Mouse (Mus musculus) frontal cortex, adult (tissue): ENCODE data around the gene Noto.

Experiments used
- ATAC-seq: cut with Nextera tagmentation; 2 replicates; pipeline ENCODE4 v1.9.2; 2017; ENCODE audit warnings: mild to moderate bottlenecking, moderate library complexity, mixed read lengths; ENCODE audit not compliant: low TSS enrichment

Noto gene

DNA sequence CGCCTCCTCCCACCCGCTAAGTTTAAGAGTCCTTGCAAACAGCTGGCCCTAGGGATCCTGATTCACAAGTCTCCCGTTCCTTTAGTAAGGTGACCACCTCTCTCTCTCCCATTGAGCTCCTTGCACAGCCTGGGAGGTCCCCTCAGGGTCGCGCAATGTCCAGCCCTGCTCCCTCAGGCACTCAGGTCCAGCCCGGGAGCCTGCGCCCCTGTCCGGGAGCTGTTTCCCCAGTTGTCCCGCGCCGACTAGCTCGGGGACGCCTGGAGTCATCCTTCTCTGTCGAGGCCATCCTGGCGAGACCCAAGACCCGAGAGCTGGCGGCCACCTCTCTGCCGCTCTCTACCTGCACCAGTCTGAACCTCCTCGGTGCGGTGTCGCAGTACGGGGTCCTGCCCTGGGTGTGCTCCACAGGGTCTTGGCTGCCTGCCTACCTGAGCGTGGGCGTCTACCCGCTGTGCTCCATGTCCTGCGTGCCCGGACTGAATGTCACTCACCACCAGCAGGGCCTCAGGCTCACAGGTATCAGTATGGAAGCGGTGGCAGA lies at the start of gene Noto:
Noto (plus strand) TSS at position 51 of the 544 bp plus-strand sequence.
- no peak for ATAC-seq

DNA sequence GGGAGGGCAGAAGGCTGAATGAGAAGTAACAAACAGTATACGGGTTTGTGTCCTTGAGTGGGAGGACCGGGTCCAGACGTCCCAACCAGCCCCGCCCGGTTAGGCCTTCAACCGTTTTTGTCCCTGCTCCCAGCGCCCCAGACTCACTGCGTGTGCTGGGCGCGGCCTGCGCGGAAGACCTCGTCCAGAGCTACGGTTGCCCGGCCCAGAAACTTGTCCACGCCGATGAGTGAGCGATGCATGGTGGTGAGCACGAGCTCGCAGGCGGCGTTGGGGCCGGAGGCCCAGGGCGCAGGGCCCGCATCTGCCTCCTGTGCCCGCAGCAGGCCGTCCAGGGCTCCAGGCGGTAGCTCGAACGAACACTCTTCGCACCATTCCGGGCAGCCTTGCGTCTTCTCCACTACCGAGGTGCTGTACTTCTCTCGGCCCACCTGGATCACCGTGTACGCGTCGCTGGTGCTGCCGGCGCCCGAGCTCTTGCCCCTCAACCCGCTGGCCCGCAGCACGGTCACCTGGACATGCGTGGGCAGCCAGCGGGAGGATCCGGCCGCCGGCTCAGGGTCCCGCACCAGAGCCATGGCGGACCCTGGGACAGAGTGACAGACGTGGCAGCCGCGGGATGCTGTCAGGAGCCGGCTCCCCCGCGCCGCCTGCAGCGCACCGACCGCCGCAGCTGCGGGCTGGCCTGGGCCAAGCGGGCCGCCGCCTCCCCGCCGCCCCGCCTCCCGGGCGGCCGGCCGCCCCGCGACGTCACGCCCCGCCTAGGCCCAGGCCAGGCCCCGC lies 49.5 kb upstream of the Noto start, which contains the start of gene Rab11fip5:
Rab11fip5 (minus strand) TSS at position 684 of the 783 bp plus-strand sequence.
- ATAC-seq, result peak; percentile 21

DNA sequence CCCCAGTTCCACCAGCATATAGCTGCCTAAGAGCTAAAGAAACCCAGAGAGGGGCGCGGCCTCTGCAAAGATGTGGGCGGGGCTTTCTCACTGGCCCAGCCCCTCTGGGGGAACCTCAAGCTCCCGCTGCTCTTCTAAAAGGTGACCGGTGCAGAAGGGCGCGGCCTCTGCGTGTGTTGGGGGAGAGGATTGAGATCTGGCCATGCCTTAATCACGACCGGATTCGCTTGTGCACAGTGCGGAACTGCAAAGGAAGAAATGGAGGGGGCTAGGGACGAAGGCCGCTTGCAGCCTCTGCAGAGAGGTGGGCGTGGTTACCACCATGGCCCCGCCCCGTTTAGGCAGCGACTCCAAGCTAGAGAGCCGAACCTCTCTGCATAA lies 49.0 kb upstream of the Noto start:
- ATAC-seq, result peak; percentile 89

DNA sequence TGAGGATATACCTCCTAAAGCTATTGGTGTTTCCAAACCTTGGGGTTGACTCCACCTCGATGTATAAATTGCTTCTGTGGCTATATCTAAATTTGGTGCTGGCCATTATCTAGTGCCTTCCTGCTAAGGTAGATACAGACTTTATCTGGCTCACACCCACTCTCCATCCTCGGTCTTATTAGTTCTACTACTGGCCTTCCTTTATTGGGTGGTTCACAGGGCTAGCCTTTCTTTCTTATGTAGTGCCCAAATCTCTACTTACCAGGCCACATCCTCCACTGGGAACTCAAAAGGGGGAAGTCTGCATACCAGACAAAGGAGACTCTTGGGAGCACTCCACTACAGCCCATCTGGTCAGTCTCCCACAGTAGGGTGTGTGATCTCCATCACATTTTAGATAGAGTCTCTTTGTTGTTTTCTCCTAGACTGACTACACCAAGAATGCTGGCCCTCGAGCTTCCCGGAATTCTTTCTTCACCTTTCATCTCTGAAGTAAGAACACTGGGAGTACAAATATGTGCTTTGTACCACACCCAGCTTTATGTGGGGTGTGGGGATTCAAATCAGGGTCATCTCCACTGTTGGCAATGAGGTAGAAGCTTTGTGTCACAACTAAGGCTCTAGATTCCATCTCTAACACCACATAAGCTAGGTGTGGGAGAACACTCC lies 46.5 kb upstream of the Noto start:
- no peak for ATAC-seq

DNA sequence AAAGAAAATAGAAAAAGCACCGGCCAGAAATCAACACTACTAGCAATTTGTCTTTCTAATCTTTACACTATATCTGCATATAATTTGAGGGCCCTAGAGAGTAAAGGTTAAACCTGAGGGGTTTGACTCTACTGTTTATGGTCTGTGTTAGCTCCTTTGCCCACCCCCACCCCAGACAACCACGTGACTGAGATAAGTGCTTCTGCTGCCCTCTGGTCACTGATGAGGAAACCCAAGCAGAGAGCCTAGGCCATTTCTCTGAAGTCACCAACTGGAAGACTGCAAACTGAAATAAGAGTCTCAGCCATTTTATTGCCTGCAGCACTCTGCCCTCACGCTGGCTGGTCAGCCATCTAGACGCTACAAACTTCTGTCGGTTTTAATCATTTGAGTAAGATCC lies 45.8 kb upstream of the Noto start:
- ATAC-seq, result no peak

DNA sequence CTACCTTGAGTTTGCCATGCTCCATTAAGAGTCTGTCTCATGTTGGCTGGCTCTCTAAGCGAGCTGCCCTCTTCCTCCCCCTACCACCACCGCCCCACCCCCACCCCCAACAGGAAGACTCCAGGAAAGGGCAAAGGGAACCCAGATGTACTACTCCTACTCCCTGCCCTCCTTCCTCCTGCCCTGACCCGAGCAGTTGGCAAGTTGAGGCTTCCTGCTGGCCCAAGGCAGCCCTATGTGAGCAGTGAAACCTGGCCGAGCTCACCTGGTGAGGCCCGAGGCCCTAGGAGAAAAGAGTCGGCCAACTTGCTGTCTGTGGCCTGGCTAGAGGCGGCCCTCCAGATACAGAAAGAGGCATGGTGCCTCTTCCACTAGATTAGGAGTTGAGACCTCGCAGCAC lies 45.1 kb upstream of the Noto start:
- no peak for ATAC-seq

DNA sequence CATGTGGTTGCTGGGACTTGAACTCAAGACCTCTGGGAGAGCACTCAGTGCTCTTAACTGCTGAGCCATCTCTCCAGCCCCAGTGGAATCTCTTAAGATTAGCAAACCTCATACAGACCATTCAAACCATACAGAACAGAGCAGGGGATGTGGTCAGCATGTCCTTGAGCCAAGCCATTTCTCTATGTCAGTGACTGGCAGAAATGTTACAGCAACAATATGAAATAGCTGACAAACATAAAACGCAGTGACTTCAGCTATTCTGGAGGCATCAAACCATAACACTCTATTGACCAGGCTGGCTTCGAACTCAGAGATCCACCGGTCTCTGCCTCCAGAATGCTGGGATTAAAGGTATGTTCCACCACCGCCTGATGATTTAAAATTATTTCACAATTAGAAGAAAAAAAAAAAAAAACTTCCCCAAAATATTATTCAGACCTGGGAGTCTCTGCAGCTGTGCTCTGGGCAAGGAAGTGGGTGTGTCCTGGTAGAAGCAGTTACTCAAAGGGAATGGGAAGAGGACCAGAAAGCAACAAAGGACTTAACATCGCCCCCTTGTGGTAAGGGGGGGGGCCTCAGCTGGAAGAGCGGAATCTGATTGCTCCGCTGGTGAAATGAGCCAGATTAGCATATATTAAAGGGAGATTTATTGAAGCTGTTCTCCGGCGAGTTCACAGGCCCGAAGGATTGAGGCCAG lies 43.3 kb upstream of the Noto start:
- ATAC-seq, result peak; percentile 93

DNA sequence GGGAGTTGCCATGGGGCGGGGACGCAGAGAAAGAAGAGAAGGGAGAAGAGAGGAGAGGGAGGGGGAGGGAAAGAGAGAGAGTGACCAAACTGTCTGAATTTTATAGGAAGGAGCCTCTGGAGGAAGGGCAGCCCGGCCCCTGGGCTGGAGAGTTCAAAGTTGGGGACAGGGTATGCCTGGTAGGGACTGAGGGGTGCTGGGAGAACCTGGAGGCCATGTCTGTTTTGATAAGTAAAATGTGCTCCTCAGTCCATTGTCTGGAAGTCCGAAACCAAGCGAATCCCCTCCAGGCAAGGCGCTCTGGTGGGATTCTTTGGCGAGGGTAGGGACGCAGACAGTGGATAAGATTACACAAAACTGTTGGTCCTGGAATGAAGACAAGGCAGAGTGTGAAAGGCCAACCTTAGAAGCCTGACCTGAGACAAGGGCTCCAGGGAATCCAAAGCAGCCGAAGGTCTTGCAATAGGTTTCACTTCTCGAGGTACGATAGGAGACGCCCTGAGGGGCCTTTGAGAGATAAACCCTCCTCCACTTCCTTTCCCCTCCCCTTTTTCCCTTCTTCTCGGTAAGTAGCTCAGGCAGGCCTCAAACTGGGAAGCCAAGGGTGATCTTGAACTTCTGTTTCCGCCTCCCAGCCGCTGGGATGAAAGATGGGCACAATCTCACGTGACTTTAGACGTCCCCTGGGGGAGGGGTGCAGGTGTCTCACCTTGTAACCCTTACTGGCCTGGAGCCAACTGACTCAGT lies 42.6 kb upstream of the Noto start:
- no peak for ATAC-seq

DNA sequence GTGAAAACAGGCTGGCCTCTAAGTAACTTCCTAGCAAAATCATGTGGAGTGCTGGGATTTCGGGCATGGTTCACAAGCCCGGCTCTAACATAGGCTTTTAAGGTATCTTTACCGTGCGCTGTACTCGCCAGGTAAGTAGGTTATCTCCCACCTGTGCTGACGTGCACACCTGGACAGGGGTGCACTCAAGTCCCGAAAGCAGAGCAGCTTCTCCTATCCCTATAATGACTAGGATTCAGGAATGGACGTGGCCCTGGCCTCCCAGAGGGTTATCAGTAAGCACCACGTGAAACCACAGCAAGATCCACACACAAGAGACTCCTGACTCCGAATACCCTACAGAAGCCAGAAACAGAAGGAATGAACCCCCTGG lies 42.1 kb upstream of the Noto start:
- ATAC-seq, result no peak

DNA sequence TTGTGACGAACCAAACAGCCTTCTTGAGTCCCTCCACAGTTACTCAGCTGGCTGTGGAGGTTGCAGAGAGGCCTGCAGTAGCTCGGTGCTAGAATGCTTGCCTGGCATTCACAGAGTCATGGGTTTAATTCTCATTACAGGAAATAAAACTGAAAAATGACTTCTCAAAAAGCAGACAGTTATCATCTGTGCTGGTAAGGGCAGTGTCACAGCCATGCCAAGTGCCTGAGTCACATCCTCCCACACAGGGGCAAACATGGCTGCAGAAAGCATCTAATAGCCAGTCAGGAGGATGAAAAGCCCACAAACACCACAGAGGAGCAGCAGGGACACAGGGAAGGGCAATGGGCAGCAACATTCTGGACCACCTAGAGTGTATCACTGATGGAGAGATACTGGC lies 40.9 kb upstream of the Noto start:
- no peak for ATAC-seq

DNA sequence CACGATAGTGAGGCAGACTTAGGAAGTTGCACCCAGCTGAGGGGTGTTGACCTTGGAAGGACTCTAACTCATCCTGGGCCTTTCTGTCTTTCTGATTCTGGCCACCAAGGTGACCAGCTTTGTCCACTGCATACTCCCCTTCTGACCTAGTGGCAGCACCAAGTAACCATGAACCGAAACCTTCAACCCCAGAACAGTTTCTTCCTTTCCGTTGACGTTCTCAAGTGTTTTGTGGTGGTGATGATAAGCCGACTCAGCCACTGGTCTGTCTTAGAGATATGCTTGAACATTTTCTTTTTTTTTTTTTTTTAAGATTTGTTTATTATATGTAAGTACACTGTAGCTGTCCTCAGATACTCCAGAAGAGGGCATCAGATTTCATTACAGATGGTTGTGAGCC lies 35.1 kb upstream of the Noto start:
- no peak for ATAC-seq

DNA sequence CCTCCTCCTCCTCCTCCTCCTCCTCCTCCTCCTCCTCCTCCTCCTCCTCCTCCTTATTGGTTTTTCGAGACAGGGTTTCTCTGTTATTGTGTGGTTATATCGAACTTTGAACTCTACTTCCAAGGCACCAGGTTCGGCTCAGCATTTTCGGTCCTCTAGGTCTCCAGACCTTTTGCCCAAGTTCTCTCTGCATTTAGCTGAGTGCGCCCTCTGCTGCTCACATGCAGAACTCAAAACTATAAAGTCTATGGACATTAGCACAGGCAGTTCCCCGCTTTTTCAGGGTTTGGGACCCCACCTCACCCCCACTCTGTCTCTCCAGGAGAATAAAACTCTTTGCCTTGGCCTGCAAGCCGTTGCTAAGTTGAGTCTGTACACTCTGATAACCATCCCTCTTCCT lies 31.9 kb upstream of the Noto start:
- no peak for ATAC-seq

DNA sequence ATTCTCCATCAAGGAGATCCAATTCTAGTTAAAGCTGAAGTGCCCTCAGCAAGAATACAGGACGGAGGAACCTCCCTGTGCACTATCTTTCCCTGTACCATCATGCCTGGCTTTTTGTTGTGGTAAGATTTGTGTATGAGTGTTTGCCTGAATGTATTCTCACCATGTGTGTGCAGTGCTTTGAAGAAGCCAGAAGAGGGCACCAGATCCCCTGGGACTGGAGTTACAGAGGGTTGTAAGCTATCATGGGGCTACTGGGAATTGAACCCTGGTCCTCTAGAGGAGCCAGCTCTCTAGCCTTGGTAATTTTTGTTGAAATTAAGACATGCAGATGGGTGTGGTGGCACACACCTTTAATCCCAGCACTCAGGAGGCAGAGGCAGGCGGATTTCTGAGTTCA lies 28.3 kb upstream of the Noto start:
- ATAC-seq, result no peak

DNA sequence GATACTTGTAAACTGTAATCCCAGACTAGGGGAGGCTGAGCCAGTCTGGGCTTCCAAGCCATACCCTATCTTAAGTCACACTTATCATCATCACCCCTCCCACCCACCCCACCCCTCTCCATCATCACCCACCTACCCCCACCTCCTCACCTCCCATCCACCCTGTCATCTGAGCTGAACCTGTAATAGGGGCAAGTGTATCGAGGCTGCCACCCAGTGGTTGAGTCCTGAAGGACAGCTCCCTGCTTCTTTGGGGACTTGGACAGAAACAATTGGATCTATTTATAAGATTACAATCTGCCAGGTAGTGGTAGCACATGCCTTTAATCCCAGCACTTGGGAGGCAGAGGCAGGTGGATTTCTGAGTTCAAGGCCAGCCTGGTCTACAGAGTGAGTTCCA lies 26.5 kb upstream of the Noto start:
- ATAC-seq, result no peak

DNA sequence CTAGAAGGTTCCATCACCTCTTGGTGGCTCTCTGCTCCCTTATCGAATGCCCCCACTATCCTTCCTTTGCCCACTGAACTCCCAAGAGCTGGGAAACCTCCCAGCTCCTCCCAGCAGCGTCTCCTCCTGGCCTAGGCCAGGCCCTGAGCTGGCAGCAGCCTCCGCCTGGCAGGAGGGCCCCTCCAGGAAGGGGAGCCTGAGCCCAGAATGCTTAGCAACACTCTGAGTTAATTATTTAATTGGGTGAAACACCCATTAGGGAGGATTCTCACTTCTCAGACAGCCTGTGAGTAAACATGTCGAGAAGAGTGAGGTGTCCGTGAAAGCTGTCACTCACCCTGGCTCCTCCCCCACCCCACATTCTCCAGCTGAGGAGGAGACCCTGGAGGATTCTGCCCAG lies 24.0 kb upstream of the Noto start:
- no peak for ATAC-seq

DNA sequence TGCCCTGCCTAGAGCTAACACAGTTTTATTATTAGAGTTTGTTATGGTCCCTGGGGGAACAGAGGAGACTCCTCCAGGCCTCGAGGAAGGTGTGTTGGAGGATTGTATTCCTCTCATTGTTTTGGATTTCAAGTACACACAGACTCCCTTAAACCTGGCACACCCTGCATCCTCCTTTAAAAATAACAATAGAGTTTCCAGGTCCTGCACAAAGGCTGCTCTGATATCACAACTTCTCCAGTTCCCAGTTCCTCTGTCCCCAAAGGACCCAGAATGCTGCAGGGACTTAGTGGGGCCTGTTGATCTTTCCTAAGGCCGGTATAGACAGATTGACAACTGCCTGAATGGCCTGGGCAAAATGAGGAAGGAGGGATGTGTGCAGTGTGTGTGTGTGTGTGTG lies 21.1 kb upstream of the Noto start:
- no peak for ATAC-seq

DNA sequence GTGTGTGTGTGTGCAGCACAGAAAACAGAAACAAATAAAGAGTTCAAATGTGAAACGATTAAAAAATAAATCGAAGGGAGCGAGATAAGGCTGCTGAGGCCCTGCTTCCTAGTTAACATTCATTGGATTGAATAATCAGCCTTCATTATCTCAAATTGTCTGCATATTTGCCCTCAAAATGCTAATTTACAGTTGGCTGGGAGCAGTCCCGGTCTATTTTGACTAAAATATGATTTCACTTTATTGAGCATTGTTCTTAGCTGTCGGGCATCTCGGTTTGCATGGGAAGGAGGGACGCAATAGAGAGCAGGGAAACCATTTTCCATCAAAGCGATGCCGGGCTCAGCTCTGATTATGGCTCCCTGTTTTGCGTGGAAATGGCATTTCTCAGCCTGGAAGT lies 20.6 kb upstream of the Noto start:
- ATAC-seq, result no peak

DNA sequence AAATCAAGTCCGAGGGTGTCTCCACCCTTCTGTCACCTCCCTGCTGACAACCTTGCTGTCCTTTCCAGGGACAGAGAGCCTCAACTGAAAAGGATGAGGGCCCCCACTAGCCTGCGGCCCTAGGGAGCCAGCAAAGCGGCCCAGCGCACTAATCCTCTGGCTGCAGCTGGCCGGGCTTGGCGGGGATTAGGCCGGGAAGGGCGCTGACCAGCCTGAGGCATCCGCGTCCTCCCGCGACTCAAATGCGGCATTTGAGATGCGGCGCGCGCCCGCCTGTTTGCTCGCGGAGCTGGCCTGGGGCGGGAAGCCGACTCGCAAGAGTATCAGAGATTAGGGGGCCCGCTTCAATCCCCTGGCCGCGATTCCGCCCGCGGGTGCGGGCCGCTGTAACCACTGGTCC lies 14.7 kb upstream of the Noto start:
- ATAC-seq, result no peak

DNA sequence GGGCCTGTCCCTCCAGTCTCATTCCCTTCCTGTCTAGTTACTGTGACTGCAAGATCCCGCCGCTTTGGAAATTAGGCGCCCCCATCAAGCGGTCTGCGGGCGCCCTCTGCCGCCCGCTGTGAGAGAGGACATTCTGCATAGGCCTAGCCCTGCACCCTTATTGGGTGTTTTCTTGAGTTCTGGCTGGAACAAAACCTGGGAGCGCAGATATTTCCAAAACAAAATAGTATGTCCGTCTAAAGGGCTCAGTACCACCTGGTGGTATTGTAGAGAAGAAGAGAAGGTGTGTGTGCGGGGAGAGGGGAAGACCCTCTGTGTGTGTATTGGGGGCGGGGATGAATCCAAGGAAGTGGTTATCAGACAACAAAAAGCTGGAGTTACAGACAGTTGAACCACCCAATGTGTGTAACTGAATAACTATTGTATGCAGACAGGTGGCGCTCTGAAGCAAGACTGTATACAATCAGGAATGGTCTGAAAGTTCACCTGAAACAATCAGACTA lies 12.9 kb upstream of the Noto start:
- ATAC-seq, result peak; percentile 97

DNA sequence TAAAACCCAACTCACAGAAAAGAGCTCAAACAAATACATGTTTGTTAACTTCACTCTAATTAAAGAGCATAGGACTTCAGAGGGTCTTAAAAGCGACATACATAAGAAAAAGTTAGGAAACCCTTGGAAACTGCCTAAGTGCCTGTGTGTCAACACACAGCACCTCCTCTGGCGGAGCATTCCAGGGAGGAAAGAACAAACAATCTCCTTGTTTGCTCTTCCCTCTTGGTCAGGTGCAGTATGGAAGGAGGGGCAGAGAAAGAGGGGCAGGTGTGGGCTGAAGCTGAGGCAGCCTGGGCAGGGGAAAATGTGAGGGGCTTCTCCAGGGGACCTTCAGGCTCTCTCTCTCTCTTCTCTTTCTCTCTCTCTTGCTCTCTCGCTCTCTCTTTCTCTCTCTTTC lies 7.9 kb upstream of the Noto start:
- ATAC-seq, result no peak

DNA sequence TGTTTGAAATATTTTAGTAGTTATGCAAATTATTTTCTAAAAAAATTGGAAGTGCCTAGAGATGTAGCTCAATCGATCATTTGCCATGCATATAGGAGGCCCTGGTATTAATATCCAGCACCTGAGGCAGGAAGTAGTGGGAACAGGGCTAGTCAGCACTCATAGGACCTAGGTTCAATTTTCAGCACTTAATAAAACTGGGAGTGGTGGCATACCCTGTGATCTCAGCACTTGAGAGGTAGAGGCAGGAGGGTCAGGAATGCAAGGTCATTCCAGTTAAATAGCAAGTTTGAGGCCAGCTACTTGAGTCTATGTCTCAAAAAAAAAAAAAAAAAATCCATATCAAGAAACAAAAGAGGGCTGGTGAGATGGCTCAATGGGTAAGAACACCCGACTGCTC lies 4.5 kb upstream of the Noto start:
- ATAC-seq, result no peak
